Mouse (Mus musculus) erythroblast, adult 5-6 weeks (primary cell): ENCODE measurements around the gene Fam57b. TPM values are rescaled to one million over a fixed set of nuclear protein-coding genes. Genes with fewer than 3 reads are reported as not detected.
A peak's percentile ranks its signal among the peaks of the same experiment; 100 is the strongest.

Experiments used
- ATAC-seq: replicated peaks from 2 replicates; pipeline ENCODE4 v1.8.0; 2016; ENCODE audit warnings: moderate number of reproducible peaks, mild to moderate bottlenecking, moderate TSS enrichment, inconsistent platforms; ENCODE audit not compliant: poor library complexity, low FRiP score, severe bottlenecking
- total RNA-seq, 2 experiments: library from RNA; stranded (forward) in 1 of 2; stranded (reverse) in 1 of 2; fragments of 150-400 nt in 1 of 2; fragments of 200-764, 138-1000 nt in 1 of 2; gene quantifications; 2 replicates each; pipeline versions ENCODE4 v1.2.3 to v1.2.4; 2015 to 2017; ENCODE audit warnings: low replicate concordance in 2 of 2

Fam57b gene
- total RNA-seq, 2 experiments from 2014 or later, result not detected

GRCm38 (mm10) chr7:126796350-126796932, 1.0 kb upstream of the Fam57b start:
- no peak for ATAC-seq

- ATAC-seq, result peak; percentile 57
Observed at GRCm38 (mm10) chr7:126798127-126799049, 920 bp downstream of the Fam57b start.

GRCm38 (mm10) chr7:126799050-126799467, 1.6 kb downstream of the Fam57b start:
- ATAC-seq, result peak; percentile 80

GRCm38 (mm10) chr7:126799468-126800268, 2.2 kb downstream of the Fam57b start:
- ATAC-seq, result peak; percentile 51

- no peak for ATAC-seq
Observed at GRCm38 (mm10) chr7:126800269-126801056, 3.0 kb downstream of the Fam57b start.

- no peak for ATAC-seq
Observed at GRCm38 (mm10) chr7:126801057-126801422, 3.6 kb downstream of the Fam57b start.

- no peak for ATAC-seq
Observed at GRCm38 (mm10) chr7:126802134-126802889, 4.8 kb downstream of the Fam57b start.

GRCm38 (mm10) chr7:126803181-126803580, 5.7 kb downstream of the Fam57b start:
- no peak for ATAC-seq

- ATAC-seq, result no peak
Observed at GRCm38 (mm10) chr7:126803751-126804150, 6.3 kb downstream of the Fam57b start.

GRCm38 (mm10) chr7:126806956-126807355, 9.5 kb downstream of the Fam57b start:
- peak; percentile 57 for ATAC-seq

GRCm38 (mm10) chr7:126807405-126807804, 9.9 kb downstream of the Fam57b start:
- ATAC-seq, result no peak

GRCm38 (mm10) chr7:126808703-126809455, 11.4 kb downstream of the Fam57b start:
- ATAC-seq, result peak; percentile 89

GRCm38 (mm10) chr7:126809723-126810369, 12.4 kb downstream of the Fam57b start:
- ATAC-seq, result no peak

GRCm38 (mm10) chr7:126815726-126816222, 18.3 kb downstream of the Fam57b start:
- ATAC-seq, result no peak

GRCm38 (mm10) chr7:126816494-126816893, 19.0 kb downstream of the Fam57b start:
- no peak for ATAC-seq

GRCm38 (mm10) chr7:126817595-126817994, 20.1 kb downstream of the Fam57b start:
- no peak for ATAC-seq

GRCm38 (mm10) chr7:126818818-126819217, 21.4 kb downstream of the Fam57b start:
- ATAC-seq, result no peak
